Mouse (Mus musculus): ENCODE results near the gene Aldh1a1. TPM values are rescaled to one million over a fixed set of nuclear protein-coding genes. Genes with fewer than 3 reads are reported as not detected.

Gene Aldh1a1
- polyA plus RNA-seq (2012; rRNA removed), result 11.4 and 11.8 TPM in 2 replicates

- H3K4me3 ChIP-seq (ENCODE audit: low read depth, low read length), result no peak within 1 kb of the TSS
- TF ChIP-seq CTCF (IDR thresholded peaks at IDR 0.05; ENCODE audit: extremely low read depth, insufficient read length, insufficient replicate concordance, low read depth, low read length), result no peak
- TF ChIP-seq POLR2A (IDR thresholded peaks at IDR 0.05; ENCODE audit: low read depth, low read length), result no peak
- WGBS, result 34% methylated on average over 2 of the region's 2 CpGs
- H3K27me3 ChIP-seq (ENCODE audit: control insufficient read depth, insufficient read depth, low read length), result no peaks in the 10 kb centered on the region
- H3K27ac ChIP-seq (ENCODE audit: insufficient read depth, low read depth, low read length), result peak within 1 kb of the TSS; percentile 43; the same call in 1 of the 2 replicates
- no peaks in the 10 kb centered on the region for H3K36me3 ChIP-seq (ENCODE audit: control insufficient read depth, insufficient read depth, low read length)
- no peaks in the 10 kb centered on the region for H3K4me1 ChIP-seq (ENCODE audit: control insufficient read depth, insufficient read depth, insufficient read length, low read length)
These were observed at the start of gene Aldh1a1 for GRCm38 (mm10) chr19:20492491-20492890. Aldh1a1 (plus strand) TSS chr19:20492715.

- H3K4me3 ChIP-seq (ENCODE audit: low read depth, low read length), result no peak overlapping the region
- no peaks in the 10 kb centered on the region for H3K36me3 ChIP-seq (ENCODE audit: control insufficient read depth, insufficient read depth, low read length)
- TF ChIP-seq CTCF (IDR thresholded peaks at IDR 0.05; ENCODE audit: extremely low read depth, insufficient read length, insufficient replicate concordance, low read depth, low read length) (no peak), POLR2A (IDR thresholded peaks at IDR 0.05; ENCODE audit: low read depth, low read length) (no peak)
- no peaks in the 10 kb centered on the region for H3K4me1 ChIP-seq (ENCODE audit: control insufficient read depth, insufficient read depth, insufficient read length, low read length)
- WGBS, result 47% methylated on average over 2 of the region's 2 CpGs
- no peaks in the 10 kb centered on the region; the same call in 1 of the 2 replicates for H3K27me3 ChIP-seq (ENCODE audit: control insufficient read depth, insufficient read depth, low read length)
- no peak overlapping the region for H3K27ac ChIP-seq (ENCODE audit: insufficient read depth, low read depth, low read length)
These were observed 44.7 kb upstream of the Aldh1a1 start for GRCm38 (mm10) chr19:20447807-20448206.

GRCm38 (mm10) chr19:20449546-20449945 lies 43.0 kb upstream of the Aldh1a1 start:
- no peak overlapping the region for H3K4me3 ChIP-seq (ENCODE audit: low read depth, low read length)
- no peak for TF ChIP-seq CTCF (IDR thresholded peaks at IDR 0.05; ENCODE audit: extremely low read depth, insufficient read length, insufficient replicate concordance, low read depth, low read length)
- no peak for TF ChIP-seq POLR2A (IDR thresholded peaks at IDR 0.05; ENCODE audit: low read depth, low read length)
- no peaks in the 10 kb centered on the region for H3K4me1 ChIP-seq (ENCODE audit: control insufficient read depth, insufficient read depth, insufficient read length, low read length)
- H3K27ac ChIP-seq (ENCODE audit: insufficient read depth, low read depth, low read length), result no peak overlapping the region
- no peaks in the 10 kb centered on the region; the same call in 1 of the 2 replicates for H3K27me3 ChIP-seq (ENCODE audit: control insufficient read depth, insufficient read depth, low read length)
- no peaks in the 10 kb centered on the region for H3K36me3 ChIP-seq (ENCODE audit: control insufficient read depth, insufficient read depth, low read length)

- no peak overlapping the region for H3K27ac ChIP-seq (ENCODE audit: insufficient read depth, low read depth, low read length)
- no peaks in the 10 kb centered on the region for H3K4me1 ChIP-seq (ENCODE audit: control insufficient read depth, insufficient read depth, insufficient read length, low read length)
- H3K27me3 ChIP-seq (ENCODE audit: control insufficient read depth, insufficient read depth, low read length), result no peaks in the 10 kb centered on the region; the same call in 1 of the 2 replicates
- H3K4me3 ChIP-seq (ENCODE audit: low read depth, low read length), result no peak overlapping the region
- no peaks in the 10 kb centered on the region for H3K36me3 ChIP-seq (ENCODE audit: control insufficient read depth, insufficient read depth, low read length)
- TF ChIP-seq POLR2A (IDR thresholded peaks at IDR 0.05; ENCODE audit: low read depth, low read length), result no peak
- no peak for TF ChIP-seq CTCF (IDR thresholded peaks at IDR 0.05; ENCODE audit: extremely low read depth, insufficient read length, insufficient replicate concordance, low read depth, low read length)
- WGBS, result 74% methylated on average over 7 of the region's 7 CpGs
These were observed 41.5 kb upstream of the Aldh1a1 start for GRCm38 (mm10) chr19:20451045-20451444.

GRCm38 (mm10) chr19:20484497-20484896 lies 8.0 kb upstream of the Aldh1a1 start:
- H3K27me3 ChIP-seq (ENCODE audit: control insufficient read depth, insufficient read depth, low read length), result no peaks in the 10 kb centered on the region
- H3K36me3 ChIP-seq (ENCODE audit: control insufficient read depth, insufficient read depth, low read length), result no peaks in the 10 kb centered on the region
- TF ChIP-seq CTCF (IDR thresholded peaks at IDR 0.05; ENCODE audit: extremely low read depth, insufficient read length, insufficient replicate concordance, low read depth, low read length), result no peak
- no peak for TF ChIP-seq POLR2A (IDR thresholded peaks at IDR 0.05; ENCODE audit: low read depth, low read length)
- no peaks in the 10 kb centered on the region for H3K4me1 ChIP-seq (ENCODE audit: control insufficient read depth, insufficient read depth, insufficient read length, low read length)
- WGBS, result 19% methylated on average over 1 of the region's 1 CpGs
- H3K4me3 ChIP-seq (ENCODE audit: low read depth, low read length), result no peak overlapping the region
- no peak overlapping the region for H3K27ac ChIP-seq (ENCODE audit: insufficient read depth, low read depth, low read length)

GRCm38 (mm10) chr19:20491950-20492349 lies 565 bp upstream of the Aldh1a1 start:
- no peaks in the 10 kb centered on the region for H3K36me3 ChIP-seq (ENCODE audit: control insufficient read depth, insufficient read depth, low read length)
- no peaks in the 10 kb centered on the region for H3K4me1 ChIP-seq (ENCODE audit: control insufficient read depth, insufficient read depth, insufficient read length, low read length)
- no peak overlapping the region for H3K4me3 ChIP-seq (ENCODE audit: low read depth, low read length)
- H3K27ac ChIP-seq (ENCODE audit: insufficient read depth, low read depth, low read length), result no peak overlapping the region
- H3K27me3 ChIP-seq (ENCODE audit: control insufficient read depth, insufficient read depth, low read length), result no peaks in the 10 kb centered on the region
- TF ChIP-seq POLR2A (IDR thresholded peaks at IDR 0.05; ENCODE audit: low read depth, low read length) (no peak), CTCF (IDR thresholded peaks at IDR 0.05; ENCODE audit: extremely low read depth, insufficient read length, insufficient replicate concordance, low read depth, low read length) (no peak)
- WGBS, result 21% methylated on average over 4 of the region's 4 CpGs

GRCm38 (mm10) chr19:20496476-20496875 lies 4.0 kb downstream of the Aldh1a1 start:
- TF ChIP-seq CTCF (IDR thresholded peaks at IDR 0.05; ENCODE audit: extremely low read depth, insufficient read length, insufficient replicate concordance, low read depth, low read length), result no peak
- TF ChIP-seq POLR2A (IDR thresholded peaks at IDR 0.05; ENCODE audit: low read depth, low read length), result no peak
- no peak overlapping the region for H3K4me3 ChIP-seq (ENCODE audit: low read depth, low read length)
- H3K36me3 ChIP-seq (ENCODE audit: control insufficient read depth, insufficient read depth, low read length), result no peaks in the 10 kb centered on the region
- H3K4me1 ChIP-seq (ENCODE audit: control insufficient read depth, insufficient read depth, insufficient read length, low read length), result no peaks in the 10 kb centered on the region
- H3K27me3 ChIP-seq (ENCODE audit: control insufficient read depth, insufficient read depth, low read length), result no peaks in the 10 kb centered on the region
- H3K27ac ChIP-seq (ENCODE audit: insufficient read depth, low read depth, low read length), result no peak overlapping the region

- TF ChIP-seq CTCF (IDR thresholded peaks at IDR 0.05; ENCODE audit: extremely low read depth, insufficient read length, insufficient replicate concordance, low read depth, low read length), result no peak
- no peak for TF ChIP-seq POLR2A (IDR thresholded peaks at IDR 0.05; ENCODE audit: low read depth, low read length)
- Histone ChIP-seq H3K27me3 (ENCODE audit: control insufficient read depth, insufficient read depth, low read length) (no peaks in the 10 kb centered on the region), H3K4me1 (ENCODE audit: control insufficient read depth, insufficient read depth, insufficient read length, low read length) (no peaks in the 10 kb centered on the region)
These were observed 12.8 kb downstream of the Aldh1a1 start for GRCm38 (mm10) chr19:20505359-20505758.

More at GRCm38 (mm10) chr19:20505359-20505758, 12.8 kb downstream of the Aldh1a1 start:
- Histone ChIP-seq H3K36me3 (ENCODE audit: control insufficient read depth, insufficient read depth, low read length) (no peaks in the 10 kb centered on the region), H3K27ac (ENCODE audit: insufficient read depth, low read depth, low read length) (no peak overlapping the region), H3K4me3 (ENCODE audit: low read depth, low read length) (no peak overlapping the region)
